Mouse (Mus musculus) neural tube, embryonic 15.5 days (tissue): ENCODE measurements around the gene Rhbdf1. TPM values are rescaled to one million over a fixed set of nuclear protein-coding genes. Genes with fewer than 3 reads are reported as not detected.

Experiments
- ATAC-seq: fragments of 200-750 bp; cut with Nextera tagmentation; 2 replicates; pipeline ENCODE4 v1.8.0; 2017; ENCODE audit warnings: mild to moderate bottlenecking, moderate TSS enrichment, moderate library complexity; ENCODE audit not compliant: low FRiP score
- H3K27ac ChIP-seq: fragments of 300-500 bp; sonication (generic); replicated peaks from 2 replicates; pipeline ENCODE4 v1.5.1; 2015; ENCODE audit warnings: mild to moderate bottlenecking, inconsistent platforms
- H3K27me3 ChIP-seq: fragments of 300-500 bp; sonication (generic); replicated peaks from 2 replicates; pipeline ENCODE4 v1.6.1; 2015; ENCODE audit warnings: inconsistent platforms
- H3K36me3 ChIP-seq: fragments of 300-500 bp; sonication (generic); 2 replicates; pipeline ENCODE4 v1.6.1; 2015; ENCODE audit warnings: inconsistent platforms
- H3K4me1 ChIP-seq: fragments of 300-500 bp; sonication (generic); 2 replicates; pipeline ENCODE4 v1.6.1; 2015; ENCODE audit warnings: inconsistent platforms
- H3K4me2 ChIP-seq: fragments of 300-500 bp; sonication (generic); 2 replicates; pipeline ENCODE4 v1.6.1; 2015; ENCODE audit warnings: inconsistent platforms, mild to moderate bottlenecking, moderate library complexity
- H3K4me3 ChIP-seq: fragments of 300-500 bp; sonication (generic); replicated peaks from 2 replicates; pipeline ENCODE4 v1.5.1; 2015; ENCODE audit warnings: mild to moderate bottlenecking, inconsistent platforms
- H3K9ac ChIP-seq: fragments of 300-500 bp; sonication (generic); replicated peaks from 2 replicates; pipeline ENCODE4 v1.6.1; 2015; ENCODE audit warnings: mild to moderate bottlenecking, inconsistent platforms
- H3K9me3 ChIP-seq: fragments of 300-500 bp; sonication (generic); replicated peaks from 2 replicates; pipeline ENCODE4 v1.6.1; 2016; ENCODE audit warnings: inconsistent platforms
- WGBS: fragments of 180-500 bp; shearing (Covaris S2); methylation state at CpG from one replicate; pipeline ENCODE4 v1.1.7; 2015; ENCODE audit warnings: mixed read lengths; 5-methylcytosine and 5-hydroxymethylcytosine counted together
- polyA plus RNA-seq: library from polyadenylated mRNA; unstranded; fragments of >200 nt; fragmentation: Nextera tagmentation; extraction: Ambion mirVana; gene quantifications from 2 replicates; pipeline ENCODE4 v1.2.1, GENCODE M21; 2015

Rhbdf1 gene
- polyA plus RNA-seq, 1 experiment from 2014 or later, result 23.8 TPM

GRCm38 (mm10) chr11:32181973-32182868 lies 39.9 kb downstream of the Rhbdf1 start:
- Histone ChIP-seq H3K9ac (no peak overlapping the region; the same call in 1 of the 2 replicates), H3K36me3 (no peaks in the 10 kb centered on the region), H3K4me3 (0 out of 2 replicates have a peak overlapping the region, but pooled peaks have one; percentile 15), H3K4me1 (0 out of 2 replicates have a peak, but pooled peaks cover 2% of the 10 kb centered on the region), H3K9me3 (no peaks in the 10 kb centered on the region), H3K27me3 (no peaks in the 10 kb centered on the region), H3K4me2 (peak overlapping the region; percentile 34), H3K27ac (no peak overlapping the region)
- ATAC-seq, result peak; percentile 77
- WGBS, result 43% methylated on average over 25 of the region's 25 CpGs

- Histone ChIP-seq H3K4me3 (no peak overlapping the region), H3K9ac (no peak overlapping the region), H3K27me3 (no peaks in the 10 kb centered on the region), H3K36me3 (no peaks in the 10 kb centered on the region), H3K4me2 (no peak overlapping the region), H3K9me3 (no peaks in the 10 kb centered on the region), H3K27ac (no peak overlapping the region), H3K4me1 (0 out of 2 replicates have a peak, but pooled peaks cover 2% of the 10 kb centered on the region)
- WGBS, result 86% methylated on average over 4 of the region's 4 CpGs
- ATAC-seq, result no peak
Measured at GRCm38 (mm10) chr11:32181246-32181645, 40.9 kb downstream of the Rhbdf1 start.

- H3K27ac ChIP-seq, result no peak overlapping the region
- 88% methylated on average over 1 of the region's 1 CpGs for WGBS
- no peaks in the 10 kb centered on the region for H3K27me3 ChIP-seq
- ATAC-seq, result no peak
- no peaks in the 10 kb centered on the region for H3K9me3 ChIP-seq
- H3K4me1 ChIP-seq, result 0 out of 2 replicates have a peak, but pooled peaks cover 2% of the 10 kb centered on the region
- no peak overlapping the region for H3K9ac ChIP-seq
- no peak overlapping the region for H3K4me3 ChIP-seq
- no peaks in the 10 kb centered on the region for H3K36me3 ChIP-seq
- no peak overlapping the region for H3K4me2 ChIP-seq
Measured at GRCm38 (mm10) chr11:32178506-32178905, 43.6 kb downstream of the Rhbdf1 start.

DNA sequence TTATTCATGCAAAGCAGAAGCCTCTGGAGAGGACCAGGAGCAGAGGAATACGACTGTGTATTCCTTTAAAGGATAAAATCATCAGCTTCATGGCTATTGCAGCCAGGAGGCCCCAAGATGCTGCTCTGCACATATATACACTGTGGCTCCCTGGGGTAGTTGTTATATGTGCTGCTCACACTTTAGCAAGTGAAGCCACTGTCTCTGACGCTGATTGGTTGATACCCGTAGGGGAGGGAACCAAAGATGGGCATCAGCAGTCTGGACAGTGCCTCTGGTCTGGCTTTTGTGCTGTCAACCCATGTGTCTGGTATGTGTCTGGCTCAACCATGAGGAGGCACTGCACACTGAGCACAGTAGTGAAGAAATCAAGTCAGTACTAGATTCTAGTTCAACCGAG lies 55.4 kb downstream of the Rhbdf1 start:
- Histone ChIP-seq H3K27me3 (no peaks in the 10 kb centered on the region), H3K4me3 (no peak overlapping the region), H3K36me3 (no peaks in the 10 kb centered on the region), H3K9ac (no peak overlapping the region), H3K4me1 (peaks cover 11% of the 10 kb centered on the region), H3K4me2 (no peak overlapping the region), H3K27ac (no peak overlapping the region), H3K9me3 (no peaks in the 10 kb centered on the region)
- 61% methylated on average over 4 of the region's 4 CpGs for WGBS
- ATAC-seq, result no peak

DNA sequence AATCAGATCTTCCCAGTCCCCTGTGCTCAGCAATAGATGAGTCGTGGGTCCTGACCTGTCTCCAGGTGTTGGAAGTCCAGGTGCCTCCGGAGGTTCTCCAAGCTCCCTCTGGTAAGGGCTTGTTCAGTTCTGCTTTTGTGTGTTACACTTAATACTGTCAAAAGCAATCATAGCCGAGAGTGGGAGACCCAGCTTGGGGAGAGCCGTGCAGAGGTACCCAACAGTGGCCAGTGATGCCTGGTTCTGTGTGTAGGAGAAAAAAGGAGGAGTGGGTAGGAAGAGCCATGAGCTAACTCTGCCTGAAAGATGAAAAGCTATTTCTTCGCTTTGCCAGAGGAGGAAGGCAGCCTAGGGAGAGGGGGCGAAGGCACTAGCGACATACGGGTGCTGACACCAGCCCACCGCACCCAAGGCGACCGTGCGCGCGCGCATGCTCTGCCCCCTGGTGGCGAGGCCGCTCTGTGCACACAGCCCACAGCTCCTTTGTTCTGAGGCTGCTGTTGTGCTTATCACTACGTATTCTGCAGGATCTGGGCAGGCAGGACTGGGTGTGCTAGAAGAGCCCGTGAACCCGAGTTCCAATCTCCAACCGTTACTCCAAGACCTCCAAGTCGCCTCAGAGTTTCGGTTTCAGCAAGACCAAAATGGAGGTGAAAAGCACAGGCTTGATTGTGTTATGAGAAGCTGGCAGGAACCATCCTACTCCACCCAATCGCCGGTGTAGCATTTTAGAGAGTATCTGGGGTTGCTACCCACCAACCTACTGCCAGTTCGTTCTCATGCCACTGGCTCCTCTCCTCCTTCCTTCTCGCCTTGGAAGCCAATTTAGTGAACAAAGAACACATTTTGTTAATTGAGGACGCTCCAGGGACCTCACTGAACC lies 59.9 kb downstream of the Rhbdf1 start:
- H3K4me3 ChIP-seq, result peak overlapping the region; percentile 32
- H3K36me3 ChIP-seq, result no peaks in the 10 kb centered on the region
- no peaks in the 10 kb centered on the region for H3K9me3 ChIP-seq
- peaks cover 37% of the 10 kb centered on the region for H3K4me1 ChIP-seq
- H3K27me3 ChIP-seq, result no peaks in the 10 kb centered on the region
- peak overlapping the region; percentile 84 for H3K27ac ChIP-seq
- ATAC-seq, result peak; percentile 95
- peak overlapping the region; percentile 66 for H3K4me2 ChIP-seq
- 10% methylated on average over 28 of the region's 28 CpGs for WGBS
- H3K9ac ChIP-seq, result peak overlapping the region; percentile 55

GRCm38 (mm10) chr11:32161500-32161899 lies 60.6 kb downstream of the Rhbdf1 start:
- Histone ChIP-seq H3K4me2 (peak overlapping the region; percentile 66), H3K4me1 (peaks cover 40% of the 10 kb centered on the region), H3K9ac (peak overlapping the region; percentile 55), H3K9me3 (no peaks in the 10 kb centered on the region), H3K27ac (peak overlapping the region; percentile 84), H3K27me3 (no peaks in the 10 kb centered on the region), H3K36me3 (no peaks in the 10 kb centered on the region), H3K4me3 (peak overlapping the region; percentile 32)
- WGBS, result 5% methylated on average over 9 of the region's 9 CpGs
- ATAC-seq, result peak; percentile 81

DNA sequence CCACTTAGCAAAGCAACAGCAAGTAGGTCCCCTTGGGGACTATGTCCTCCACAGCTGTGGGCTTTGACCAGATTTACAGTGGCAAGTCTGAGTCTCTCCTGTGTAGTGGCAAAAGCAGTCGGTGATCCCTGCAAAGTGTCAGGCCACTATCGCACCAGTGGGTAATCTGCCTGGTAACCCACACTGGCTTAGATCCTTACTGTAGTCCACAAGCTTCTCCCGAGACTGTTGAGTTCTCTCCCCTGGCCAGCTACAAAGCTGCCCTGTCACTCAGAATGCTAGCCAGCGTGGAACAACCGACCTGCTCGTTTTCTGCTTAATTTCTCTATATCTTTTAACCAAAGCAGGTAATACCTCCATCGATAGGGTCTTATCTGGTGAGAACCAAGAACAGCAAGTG lies 61.8 kb downstream of the Rhbdf1 start:
- Histone ChIP-seq H3K9ac (no peak overlapping the region), H3K4me1 (peaks cover 40% of the 10 kb centered on the region), H3K27ac (peak overlapping the region; percentile 84), H3K4me3 (no peak overlapping the region), H3K4me2 (no peak overlapping the region), H3K36me3 (no peaks in the 10 kb centered on the region), H3K27me3 (no peaks in the 10 kb centered on the region), H3K9me3 (no peaks in the 10 kb centered on the region)
- 85% methylated on average over 7 of the region's 7 CpGs for WGBS
- ATAC-seq, result no peak

Other genes with a start within 250 kb of the Rhbdf1 start
- gene Nsg2, start 221.8 kb downstream of the Rhbdf1 start, polyA plus RNA-seq, result 394 and 482 TPM in 2 replicates
- gene Il9r, start 22.0 kb downstream of the Rhbdf1 start, polyA plus RNA-seq, result 1.5 TPM in 1 of 2 replicates, not detected in the other
- 45.6 and 54.3 TPM in 2 replicates for gene Snrnp25, start 16.9 kb downstream of the Rhbdf1 start, polyA plus RNA-seq
- 33.9 and 37.8 TPM in 2 replicates for gene Mpg, start 4.2 kb upstream of the Rhbdf1 start, polyA plus RNA-seq
- 38.8 and 42.5 TPM in 2 replicates for gene Nprl3, start 45.4 kb upstream of the Rhbdf1 start, polyA plus RNA-seq
- gene Hba-x, start 54.1 kb upstream of the Rhbdf1 start, polyA plus RNA-seq, result 33.0 and 50.2 TPM in 2 replicates
- 2,622 and 3,044 TPM in 2 replicates for gene Hba-a1, start 61.2 kb upstream of the Rhbdf1 start, polyA plus RNA-seq
- 0.93 and 1.1 TPM in 2 replicates for gene Hbq1b, start 64.7 kb upstream of the Rhbdf1 start, polyA plus RNA-seq
- gene Hba-a2, start 74.2 kb upstream of the Rhbdf1 start, polyA plus RNA-seq, result 6,998 and 8,084 TPM in 2 replicates
- 0.79 and 1.5 TPM in 2 replicates for gene Hbq1a, start 77.8 kb upstream of the Rhbdf1 start, polyA plus RNA-seq
- gene Sh3pxd2b, start 125.5 kb upstream of the Rhbdf1 start, polyA plus RNA-seq, result 17.2 and 17.8 TPM in 2 replicates
- 34.9 and 38.5 TPM in 2 replicates for gene Ubtd2, start 233.1 kb upstream of the Rhbdf1 start, polyA plus RNA-seq